Mouse (Mus musculus): ENCODE measurements at regions not wholly inside any gene's neighbourhood (a gene's known extent, or its start where the extent isn't known, plus 50 kb on each side); places are given as distances from the start of the nearest gene placed in this dataset.
A peak's percentile ranks its signal among the peaks of the same experiment; 100 is the strongest.

DNA sequence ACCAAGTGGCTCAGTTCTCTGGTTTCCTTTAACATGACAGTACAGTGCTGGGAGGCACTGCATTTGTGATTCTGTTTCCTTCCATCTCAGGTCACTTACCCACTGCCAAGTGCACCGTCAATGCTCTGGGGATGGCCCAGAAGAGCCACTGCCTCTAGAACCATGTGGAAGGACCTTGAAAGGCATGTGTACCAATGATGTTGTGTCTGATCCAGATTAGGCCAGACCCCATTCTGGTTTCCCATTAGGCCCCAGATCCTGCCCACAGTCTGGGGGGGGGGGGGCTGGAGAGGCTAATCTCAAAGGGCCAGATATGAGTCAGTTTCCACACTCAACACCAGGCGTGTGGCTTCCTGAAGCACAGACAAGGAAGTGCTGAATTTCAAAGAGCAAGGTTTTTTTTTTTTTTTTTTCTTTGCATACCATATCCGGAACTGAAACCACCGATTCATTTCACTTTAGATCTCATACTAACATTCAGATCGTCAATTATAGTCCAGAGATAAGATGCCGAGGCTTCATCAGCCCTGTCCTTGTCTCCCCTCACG is 162.6 kb upstream of the Bcl6 start:
- peak; percentile 57 for DNase-seq (ENCODE audit: low spot score)

DNA sequence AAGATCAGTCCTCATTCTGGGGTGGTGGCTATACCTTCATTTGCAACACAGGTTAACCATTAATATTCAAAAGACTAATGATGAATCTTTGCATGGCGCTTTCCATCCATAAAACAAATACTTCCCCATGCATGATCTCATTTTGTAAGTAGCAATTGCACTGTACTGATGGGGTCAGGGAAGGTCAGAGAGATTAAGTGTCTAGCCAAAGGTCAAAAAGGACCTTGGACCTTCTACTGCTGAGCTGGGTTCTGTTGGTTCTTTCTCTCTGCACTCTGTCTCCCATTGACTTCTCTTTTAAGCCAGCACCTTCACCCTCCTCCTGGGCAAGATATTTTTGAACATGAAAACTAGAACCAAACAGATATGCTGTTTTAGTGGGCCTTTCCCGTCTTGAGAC is 161.9 kb upstream of the Bcl6 start:
- DNase-seq (ENCODE audit: low spot score): no peak

DNA sequence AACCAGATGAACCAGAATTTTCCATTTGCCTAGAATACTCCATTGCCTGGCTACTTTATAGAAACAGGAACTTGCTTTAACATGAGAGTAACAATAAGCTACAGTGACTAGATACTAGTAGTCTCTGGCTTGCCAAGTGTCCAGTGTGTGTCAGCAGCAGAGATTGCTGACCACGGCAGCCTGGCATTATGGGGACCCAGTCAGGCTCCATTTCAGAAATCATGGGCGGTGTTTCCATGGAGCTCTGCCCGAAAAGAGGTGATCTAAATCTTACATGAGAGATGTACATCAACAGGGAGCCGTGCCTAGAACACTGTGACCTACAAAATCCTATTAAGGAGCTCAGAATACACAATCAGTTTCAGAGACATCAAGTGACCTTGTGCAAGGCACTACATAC is 160.8 kb upstream of the Bcl6 start:
- DNase-seq (ENCODE audit: low spot score): peak; percentile 90

DNA sequence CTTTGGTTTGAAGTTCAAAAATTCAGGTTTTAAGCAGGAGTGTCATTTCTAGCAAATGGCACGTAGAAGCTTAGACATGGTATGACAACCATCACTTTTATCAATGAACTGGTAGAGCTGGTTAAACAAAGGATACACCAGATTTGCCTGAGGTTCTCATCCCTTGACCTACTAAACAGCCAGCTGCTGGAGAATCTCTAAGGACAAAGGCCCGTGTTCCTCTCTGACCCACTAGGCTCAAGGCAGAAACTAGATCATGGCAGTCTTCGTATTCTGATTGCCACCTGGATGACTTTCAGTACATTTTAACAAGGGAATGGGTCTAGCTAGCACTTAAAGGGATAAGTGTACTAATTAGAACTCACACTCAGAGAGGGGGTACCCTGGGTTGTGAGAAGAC is 155.2 kb upstream of the Bcl6 start:
- no peak for DNase-seq (ENCODE audit: low spot score)

DNA sequence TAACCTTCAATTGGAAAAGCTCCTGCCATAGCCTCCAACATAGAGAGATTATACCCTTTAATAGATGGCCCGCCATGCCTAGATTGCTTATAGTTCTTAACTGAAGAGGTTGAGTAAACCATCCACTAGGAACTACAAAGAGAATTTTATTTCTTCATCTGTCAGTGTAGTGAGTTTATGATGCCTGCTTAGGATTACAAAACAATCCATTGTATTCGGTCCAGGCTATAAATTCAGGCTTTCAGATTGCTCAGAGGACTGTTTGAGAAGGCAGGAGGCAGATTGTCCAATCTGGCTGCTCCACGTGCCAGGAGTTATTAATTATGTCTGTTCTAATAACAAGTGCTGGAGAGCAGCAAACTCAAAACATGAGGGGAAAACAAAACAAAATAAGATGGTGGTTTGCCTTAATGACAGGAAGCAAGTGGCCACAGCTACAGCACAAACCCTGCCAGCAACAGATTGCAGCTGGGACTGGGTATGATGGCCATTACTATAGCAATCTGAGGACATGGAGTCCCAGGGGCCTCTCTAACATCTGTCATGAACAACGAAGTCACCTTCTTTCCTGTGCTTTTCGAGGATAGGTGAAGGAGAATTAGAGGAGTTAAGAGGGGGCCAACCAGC is 154.4 kb upstream of the Bcl6 start:
- no peak for DNase-seq (ENCODE audit: low spot score)

DNA sequence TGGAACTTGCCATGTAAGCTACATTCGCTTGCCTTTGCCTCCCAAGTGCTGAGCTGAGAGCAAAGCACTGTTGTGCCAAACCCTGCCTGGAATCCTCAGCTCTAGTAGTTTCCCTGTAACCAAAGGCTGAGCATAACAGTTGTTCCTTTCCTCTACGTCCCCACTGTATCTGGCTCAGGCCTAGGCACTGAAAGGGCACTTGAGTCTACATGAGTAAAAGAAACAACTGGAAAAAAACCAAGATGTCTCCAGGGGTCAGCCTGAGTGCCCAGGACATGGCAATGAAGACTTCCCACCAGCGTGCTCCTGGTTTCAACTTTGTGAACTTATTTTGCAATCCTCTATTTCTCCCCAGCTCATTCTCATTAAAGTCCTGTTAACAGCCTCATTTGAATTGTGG is 150.5 kb upstream of the Bcl6 start:
- no peak for DNase-seq (ENCODE audit: low spot score)

DNA sequence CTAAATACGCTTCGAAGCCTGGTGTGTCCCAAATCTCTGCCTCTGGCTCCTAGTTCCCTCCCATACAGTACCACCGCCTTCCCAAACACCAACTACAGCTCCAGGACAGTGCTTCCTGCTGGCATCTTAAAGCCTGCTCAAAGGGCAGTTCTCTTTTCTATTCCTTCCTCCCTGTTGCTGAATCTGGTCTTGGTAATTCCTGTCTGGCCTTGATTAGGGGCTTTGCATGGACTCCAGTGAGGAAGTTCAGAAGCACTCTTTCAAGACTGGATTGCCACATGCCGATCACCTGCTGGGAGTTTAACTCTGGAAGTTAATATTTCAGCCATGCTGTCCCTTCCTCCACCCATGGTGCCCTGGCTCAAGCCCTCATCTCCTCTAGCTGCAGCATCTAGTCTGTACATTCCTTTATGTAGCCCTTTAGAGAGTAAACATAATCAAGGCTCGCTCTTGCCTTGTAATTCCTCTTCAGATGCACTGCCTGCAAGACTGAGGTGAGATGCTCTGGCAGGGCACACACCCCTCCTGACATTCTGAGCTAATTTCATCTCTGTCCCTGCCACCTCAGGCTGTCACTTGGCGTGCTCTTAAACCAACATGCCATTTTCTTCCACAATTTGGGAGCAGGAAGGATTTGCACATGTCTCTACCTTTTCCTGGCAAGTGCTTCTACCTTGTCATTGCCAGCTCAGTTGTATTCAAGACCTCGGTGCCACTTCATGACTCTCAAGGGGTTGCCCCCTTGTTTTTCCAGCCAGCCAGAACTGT is 148.8 kb upstream of the Bcl6 start:
- no peak for DNase-seq (ENCODE audit: low spot score)

DNA sequence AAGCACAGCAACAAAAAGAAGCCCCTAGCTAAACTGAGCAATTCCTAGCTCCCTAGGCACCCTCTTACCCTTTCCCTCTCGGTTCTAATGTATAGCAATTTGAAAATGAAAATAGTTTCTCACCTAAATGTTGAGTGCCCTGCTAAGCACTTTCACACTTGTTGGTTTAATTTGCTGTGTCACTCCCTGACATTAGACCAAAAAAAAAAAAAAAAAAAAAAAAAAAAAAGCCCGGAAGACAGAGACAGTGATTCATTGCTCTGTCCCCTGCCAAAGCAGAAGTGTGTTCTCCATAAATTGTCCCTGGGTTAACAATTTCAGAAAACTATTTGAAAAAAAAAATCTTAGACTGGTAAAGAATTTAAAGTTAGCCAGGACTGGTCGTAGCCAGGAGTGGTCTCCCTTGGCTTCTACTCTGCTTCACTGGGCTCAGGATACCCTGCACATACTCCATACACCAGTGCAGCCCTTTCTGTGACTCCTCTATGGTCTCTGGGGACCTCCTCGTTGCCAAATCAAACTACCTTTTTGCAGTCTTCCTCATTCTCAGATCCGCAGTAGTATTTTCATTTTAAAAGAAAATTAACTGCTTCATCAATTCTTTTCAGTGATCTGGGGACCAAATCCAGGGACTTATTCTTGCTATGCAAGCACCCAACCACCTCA is 148.0 kb upstream of the Bcl6 start:
- DNase-seq (ENCODE audit: low spot score): no peak

DNA sequence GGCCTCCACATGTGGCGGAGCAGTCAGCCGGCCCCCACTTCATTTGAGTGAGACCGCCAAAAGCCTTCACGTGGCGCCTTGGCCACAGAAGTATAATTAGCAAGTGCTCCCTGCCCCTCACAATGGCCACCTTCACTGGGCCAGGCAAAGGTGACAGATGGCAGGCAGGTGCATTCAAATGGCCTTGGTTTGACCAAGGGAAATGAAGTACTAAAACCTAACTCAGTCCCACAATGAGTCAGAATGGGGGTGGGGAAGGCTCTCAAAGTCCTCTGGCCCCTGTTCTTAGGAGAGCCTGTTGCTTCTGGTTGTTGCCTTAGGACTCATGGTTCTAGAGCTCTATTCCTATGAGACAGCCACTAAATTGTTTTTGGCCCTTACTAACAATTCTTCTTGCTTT is 147.2 kb upstream of the Bcl6 start:
- peak; percentile 61 for DNase-seq (ENCODE audit: low spot score)

DNA sequence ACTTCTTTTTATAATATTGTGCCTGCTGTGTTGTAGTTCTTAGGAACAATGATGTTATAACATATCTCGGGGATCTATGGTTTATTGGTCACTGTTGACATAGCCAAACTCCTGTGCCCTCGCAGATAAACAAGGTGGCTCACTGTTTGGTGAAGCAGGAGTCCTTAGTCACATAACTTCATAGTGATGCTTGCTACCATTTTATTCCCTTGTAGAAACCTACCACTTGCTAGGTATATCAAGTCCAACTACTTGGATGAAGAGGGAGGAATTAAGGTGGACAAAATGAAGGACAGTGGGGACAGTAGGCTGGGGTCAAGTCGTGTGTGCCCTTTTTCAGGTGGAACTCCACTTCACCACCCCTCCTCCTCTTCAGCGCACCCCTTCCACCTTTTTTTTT is 146.7 kb upstream of the Bcl6 start:
- no peak for DNase-seq (ENCODE audit: low spot score)

DNA sequence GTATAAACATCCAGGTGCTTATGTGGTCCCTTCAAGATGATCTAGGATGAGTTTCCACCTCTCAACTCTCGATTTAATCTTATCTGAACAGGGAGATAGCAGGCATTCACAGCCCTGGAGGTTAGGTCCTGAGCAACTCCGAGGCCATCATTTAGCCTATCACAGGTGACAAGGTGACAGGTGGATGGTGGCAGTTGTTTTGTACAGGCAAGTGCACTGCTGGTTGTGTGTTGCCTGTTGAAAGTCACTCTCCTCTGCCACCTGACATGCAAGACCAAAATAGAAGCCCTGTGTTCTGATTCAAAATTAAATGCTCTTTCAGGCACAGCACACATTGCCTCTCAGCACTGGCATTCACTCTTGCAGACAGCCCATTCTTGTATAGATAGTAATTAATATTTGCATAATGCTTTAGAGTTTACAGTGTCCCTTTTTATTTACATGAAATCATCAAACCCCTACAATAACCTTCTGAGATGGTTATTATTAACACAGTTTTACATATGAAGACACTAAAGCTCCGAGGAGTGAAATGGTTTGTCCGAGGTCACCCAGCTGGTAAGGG is 145.9 kb upstream of the Bcl6 start:
- no peak for DNase-seq (ENCODE audit: low spot score)

DNA sequence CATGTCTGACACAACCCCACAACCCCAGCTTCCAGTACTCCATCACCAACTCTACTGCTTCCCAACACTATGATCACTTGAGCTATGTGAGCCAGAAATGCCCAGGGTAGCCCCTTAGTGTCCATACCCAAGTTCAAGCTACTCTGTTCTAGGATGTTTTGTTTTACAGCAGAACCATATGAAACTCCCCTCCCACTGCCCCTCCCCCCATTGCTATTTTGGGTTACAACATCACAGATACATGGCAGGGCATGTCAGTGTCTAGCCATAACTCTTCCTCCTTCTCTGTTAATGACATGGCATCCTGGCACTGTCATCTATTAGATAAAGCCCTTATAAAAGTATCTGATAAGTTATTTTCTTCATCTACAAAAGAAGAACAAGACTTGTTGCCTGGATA is 142.0 kb upstream of the Bcl6 start:
- DNase-seq (ENCODE audit: low spot score): no peak

DNA sequence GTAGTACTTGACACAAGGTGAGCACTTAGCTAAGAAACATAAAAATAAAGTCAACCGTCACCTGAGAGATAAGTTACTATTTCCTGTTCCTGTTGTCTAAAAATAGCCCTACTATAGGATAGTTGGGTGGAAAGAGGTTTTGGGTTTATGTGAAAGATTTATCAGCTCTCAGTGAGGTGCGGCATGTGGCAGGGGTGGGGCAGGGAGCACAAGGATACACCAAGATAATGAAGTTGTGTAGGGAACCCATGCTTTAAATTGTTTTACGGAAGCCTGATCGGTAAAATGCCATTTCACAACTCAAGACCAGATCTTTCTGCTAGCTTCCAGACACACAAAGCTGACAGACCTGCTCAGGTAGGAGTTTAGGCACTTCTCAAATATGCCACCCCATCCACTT is 141.0 kb upstream of the Bcl6 start:
- DNase-seq (ENCODE audit: low spot score): no peak

DNA sequence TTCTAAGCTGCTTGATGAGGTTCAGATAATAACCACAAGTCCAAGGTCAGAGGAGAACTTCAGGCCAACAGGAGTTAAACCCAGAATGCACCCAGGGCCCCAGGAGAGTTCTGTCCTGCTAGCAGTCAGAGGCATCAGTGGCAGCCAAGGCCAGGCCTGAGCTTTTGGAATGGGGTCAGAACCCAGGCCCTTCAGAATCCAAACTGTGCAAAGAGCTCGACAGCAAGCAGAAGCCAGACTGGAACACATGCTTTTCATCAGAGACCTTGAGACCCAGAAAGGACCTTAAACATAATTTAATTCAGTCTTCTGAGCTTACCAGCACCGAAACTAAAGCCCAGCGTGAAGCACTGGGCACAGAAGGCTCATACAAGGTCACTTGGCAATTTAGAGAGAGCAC is 139.9 kb upstream of the Bcl6 start:
- peak; percentile 45 for DNase-seq (ENCODE audit: low spot score)

DNA sequence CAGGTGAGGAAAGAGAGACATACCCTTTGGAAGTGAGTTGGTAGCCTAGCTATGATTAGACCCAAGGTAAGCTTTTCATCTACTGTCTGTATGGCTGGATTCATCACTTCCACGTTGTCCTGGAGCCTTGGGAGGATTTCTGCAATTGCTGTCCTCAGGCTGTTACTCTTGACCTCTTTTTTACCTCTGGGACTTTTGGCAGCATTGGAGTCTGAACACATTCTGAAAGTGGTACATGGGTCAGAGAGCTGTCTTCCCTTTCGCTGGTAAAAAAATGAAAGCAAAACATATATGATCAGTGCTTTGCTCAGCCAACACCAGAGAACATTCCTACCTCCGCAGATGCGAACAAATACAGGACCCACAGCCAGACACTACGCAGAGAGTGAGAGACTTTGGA is 136.1 kb upstream of the Bcl6 start:
- DNase-seq (ENCODE audit: low spot score): no peak

DNA sequence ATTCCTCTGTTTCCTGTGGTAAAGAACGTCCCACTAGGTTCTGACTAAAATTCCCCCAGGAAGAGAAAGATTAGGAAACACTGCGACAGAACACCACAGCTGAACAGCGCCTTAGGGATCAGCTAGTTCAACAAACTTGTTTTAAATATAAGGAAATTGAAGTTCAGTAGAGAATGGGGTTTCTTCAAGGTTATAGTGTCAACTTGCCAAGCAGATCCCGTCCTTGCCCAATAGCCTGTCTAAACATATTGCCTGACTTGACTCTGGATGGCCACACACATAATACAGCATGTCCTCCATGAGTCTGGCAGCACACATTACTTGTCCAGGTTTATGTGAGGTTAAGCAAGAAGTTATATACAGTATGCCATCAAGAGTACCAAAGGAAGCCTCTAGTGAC is 135.4 kb upstream of the Bcl6 start:
- DNase-seq (ENCODE audit: low spot score): no peak

DNA sequence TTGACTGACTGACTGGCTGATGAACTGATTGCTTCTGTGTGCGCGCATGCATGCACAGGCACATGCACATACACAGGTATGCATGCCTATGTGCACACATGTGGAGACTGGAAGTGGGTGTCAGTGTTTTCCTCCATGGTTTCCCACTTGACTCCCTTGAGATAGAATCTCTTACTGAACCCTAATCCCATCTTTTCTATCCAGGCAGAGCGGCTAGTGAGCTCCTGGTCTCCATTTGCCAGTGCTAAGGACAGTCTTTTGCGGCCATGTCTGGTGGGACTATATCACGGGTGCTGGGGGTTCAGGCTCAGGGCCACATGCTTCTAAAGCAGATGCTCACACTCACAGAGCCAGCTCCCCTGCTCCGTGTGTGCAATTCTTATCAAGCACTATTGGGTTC is 133.0 kb upstream of the Bcl6 start:
- no peak for DNase-seq (ENCODE audit: low spot score)

DNA sequence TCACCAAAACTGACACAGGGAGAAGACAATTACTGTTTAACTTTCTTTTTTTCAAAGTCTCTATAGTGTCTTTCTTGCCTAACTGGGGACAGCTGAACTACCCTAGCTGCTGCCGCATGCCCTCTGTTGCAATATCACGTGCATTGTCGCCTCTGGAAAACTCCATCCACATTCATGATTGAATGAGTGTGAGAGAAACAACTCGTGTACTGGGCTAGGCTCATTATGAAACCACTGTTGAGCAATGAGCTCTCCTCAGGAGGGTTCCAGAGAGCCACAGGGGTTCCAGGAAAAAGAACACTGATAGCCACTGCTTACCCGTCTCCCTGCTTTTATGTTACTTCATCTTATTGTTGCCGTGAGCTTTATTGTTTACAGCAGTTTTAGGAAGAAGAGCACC is 132.2 kb upstream of the Bcl6 start:
- DNase-seq (ENCODE audit: low spot score): peak; percentile 47

DNA sequence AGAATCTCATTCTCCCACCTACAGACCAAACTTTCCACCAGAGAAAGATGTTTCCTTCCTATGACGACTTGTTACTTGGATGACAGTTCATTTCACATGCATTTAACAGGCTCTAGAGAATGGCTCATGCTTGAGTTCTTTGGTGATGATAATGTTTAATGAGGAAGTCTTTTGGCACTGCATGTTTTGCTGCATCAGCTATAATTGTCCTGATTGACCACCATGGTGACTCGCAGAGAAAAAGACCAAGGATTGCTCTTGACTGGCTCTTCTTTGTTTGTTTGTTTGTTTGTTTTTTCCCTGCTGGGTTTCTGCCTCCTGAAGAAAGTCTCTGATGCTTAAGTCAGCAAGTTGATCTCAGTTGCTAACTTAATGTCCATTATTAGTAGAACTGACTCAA is 129.8 kb upstream of the Bcl6 start:
- DNase-seq (ENCODE audit: low spot score): no peak

DNA sequence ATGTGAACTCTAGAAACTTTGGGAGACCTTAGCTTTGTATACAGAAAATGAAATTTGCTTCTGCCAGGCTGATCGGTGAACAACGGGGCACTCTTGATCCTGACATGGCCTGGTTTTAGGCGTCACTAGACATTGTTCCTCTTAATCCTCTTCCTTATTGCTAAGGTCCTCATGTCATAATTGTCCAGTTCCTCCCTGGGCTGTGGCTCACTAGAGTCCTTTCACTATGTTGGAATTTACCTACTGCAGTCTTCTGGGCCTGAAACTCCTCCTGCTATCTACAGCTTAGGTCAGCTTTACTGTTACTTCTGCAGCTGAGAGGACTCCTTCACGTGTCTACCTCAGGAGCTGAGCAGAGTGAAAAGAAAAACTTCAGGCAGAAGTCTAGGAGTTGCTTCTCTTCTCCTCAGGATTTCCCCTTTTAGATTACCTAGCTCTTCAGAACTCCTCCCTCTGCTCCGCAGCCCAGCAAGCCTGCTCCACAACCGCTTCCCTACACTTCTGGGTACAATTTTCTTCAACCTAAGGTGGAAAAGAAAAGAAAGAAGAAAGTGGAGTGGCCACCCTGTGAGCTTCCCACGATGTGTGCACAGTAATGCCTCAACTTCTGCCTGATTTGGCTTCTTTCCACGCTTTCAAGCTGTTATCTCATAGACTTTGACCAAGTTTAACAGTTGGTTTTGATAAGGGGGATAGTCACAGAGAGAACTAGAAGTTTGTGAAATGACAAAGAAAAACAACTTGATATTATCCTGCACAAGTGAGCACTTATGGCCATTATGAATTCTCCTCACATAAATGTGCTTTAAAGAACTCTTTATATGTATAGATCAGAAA is 114.4 kb upstream of the Bcl6 start:
- no peak for DNase-seq (ENCODE audit: low spot score)

DNA sequence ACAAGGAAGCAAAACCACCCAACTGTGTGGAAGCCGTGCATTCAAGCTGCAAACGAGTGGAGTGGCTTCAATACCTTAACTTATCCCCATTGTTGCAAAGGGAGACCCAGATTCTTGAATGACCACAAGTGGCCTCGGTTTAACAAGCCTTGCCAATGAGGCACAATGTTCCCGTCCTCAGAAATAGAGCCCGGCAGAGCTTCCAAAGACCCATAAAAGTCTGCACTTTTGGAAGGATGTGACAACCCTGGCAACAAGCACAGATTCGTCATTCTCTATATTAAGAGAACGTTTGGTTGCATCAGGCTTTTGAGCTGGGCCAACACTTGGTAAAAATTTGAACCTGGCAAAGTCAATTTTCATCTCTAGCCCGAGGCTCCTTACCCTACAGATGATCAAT is 108.9 kb upstream of the Bcl6 start:
- peak; percentile 88 for DNase-seq (ENCODE audit: low spot score)

DNA sequence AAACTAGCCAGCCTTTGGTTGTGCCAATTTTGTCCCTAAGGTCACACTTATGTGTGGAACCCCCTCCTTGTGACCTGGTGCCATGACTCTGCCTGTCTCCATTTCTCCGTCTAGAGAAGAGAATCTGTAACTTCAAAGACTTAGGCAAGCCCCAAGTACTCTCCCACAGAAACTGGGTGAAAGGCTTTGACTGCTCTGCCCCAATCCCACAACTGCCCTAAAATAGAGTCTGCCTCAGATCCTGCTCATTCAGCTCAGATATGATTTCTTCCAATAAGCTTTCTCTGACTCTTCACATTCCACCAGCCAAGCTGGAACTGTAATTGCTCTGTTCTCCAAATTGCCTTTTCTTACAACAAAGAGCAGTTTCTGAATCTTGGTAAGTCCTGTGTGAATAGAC is 107.4 kb upstream of the Bcl6 start:
- DNase-seq (ENCODE audit: low spot score): peak; percentile 41

All from gastrocnemius, adult 18-20 months (tissue).